Mouse (Mus musculus): Measurements from ENCODE around the gene Mterf4.

DNA sequence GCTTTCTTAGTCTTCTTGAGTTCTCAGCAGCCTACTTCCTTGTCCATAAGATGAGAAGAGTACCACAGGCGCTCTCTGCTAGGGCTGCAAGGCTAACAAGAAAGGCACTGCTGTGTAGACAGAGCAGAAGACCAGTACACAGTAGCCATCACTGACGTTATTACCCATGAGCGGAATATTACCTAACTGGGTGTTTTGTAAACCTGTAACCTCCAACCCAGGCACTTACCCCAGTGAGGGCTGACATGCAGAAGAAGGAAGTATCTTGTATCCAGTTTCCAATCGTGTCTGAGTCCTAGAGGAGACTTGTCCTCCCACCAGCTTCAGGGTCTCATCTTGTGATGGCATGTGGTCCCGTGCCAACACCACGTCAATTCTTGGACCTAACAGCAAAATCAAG, 18.3 kb upstream of the Mterf4 start:
- TF ChIP-seq TAL1 (IDR thresholded peaks at IDR 0.05; ENCODE audit: low read length): no peak
- no peak for TF ChIP-seq GATA1 (IDR thresholded peaks at IDR 0.05; ENCODE audit: low read length)
